ENCODE assay signal across 7 mouse cellular contexts in genomic region chr11:34314534-34315379, GRCm38 (mm10). TPM values are rescaled to one million over a fixed set of nuclear protein-coding genes. Genes with fewer than 3 reads are reported as not detected.
DNase-seq lines count a peak whose midpoint lies in the region; ATAC-seq and TF ChIP-seq lines count a peak whose summit lies in the region.

Fam196b (plus strand) TSS chr11:34314822.

- H3K4me2 ChIP-seq in heart, postnatal 0 days (ENCODE audit: low read depth, low read length), result peak within 1 kb of the TSS; percentile 50
- H3K4me2 ChIP-seq in midbrain, embryonic 12.5 days (replicated peaks), result peak within 1 kb of the TSS; percentile 55

- H3K27ac ChIP-seq in heart, postnatal 0 days (ENCODE audit: low read depth), result no peak within 1 kb of the TSS
- H3K27ac ChIP-seq in midbrain, embryonic 12.5 days (replicated peaks), result no peak within 1 kb of the TSS

- ATAC-seq in heart, postnatal 0 days (ENCODE audit: insufficient read depth, low read depth), result no peak
- ATAC-seq in midbrain, embryonic 12.5 days (ENCODE audit: low FRiP score, low read depth), result peak; percentile 77
- ATAC-seq in activated CD4-positive, CD25-positive, alpha-beta regulatory T cell, adult 4 months, result no peak

- no peaks in the 10 kb centered on the region for H3K36me3 ChIP-seq in E14TG2a.4 (ENCODE audit: insufficient read depth, low read length)
- H3K36me3 ChIP-seq in heart, postnatal 0 days (replicated peaks; ENCODE audit: control insufficient read depth, insufficient read depth, low read length), result no peaks in the 10 kb centered on the region
- H3K36me3 ChIP-seq in midbrain, embryonic 12.5 days, result no peaks in the 10 kb centered on the region

- no peaks in the 10 kb centered on the region for H3K27me3 ChIP-seq in E14TG2a.4 (ENCODE audit: insufficient read depth, low read length)
- no peaks in the 10 kb centered on the region for H3K27me3 ChIP-seq in heart, postnatal 0 days (ENCODE audit: control insufficient read depth, insufficient read depth, low read length)
- peaks cover 66% of the 10 kb centered on the region for H3K27me3 ChIP-seq in midbrain, embryonic 12.5 days

- H3K4me3 ChIP-seq in E14TG2a.4 (replicated peaks; ENCODE audit: low read length), result peak within 1 kb of the TSS; percentile 61
- H3K4me3 ChIP-seq in heart, postnatal 0 days (ENCODE audit: low read depth, low read length), result peak within 1 kb of the TSS; percentile 25
- H3K4me3 ChIP-seq in midbrain, embryonic 12.5 days, result peak within 1 kb of the TSS; percentile 40

- H3K4me1 ChIP-seq in E14TG2a.4 (replicated peaks; ENCODE audit: low read depth, low read length), result peaks cover 63% of the 10 kb centered on the region
- H3K4me1 ChIP-seq in heart, postnatal 0 days (ENCODE audit: control insufficient read depth, insufficient read depth), result no peaks in the 10 kb centered on the region
- peaks cover 15% of the 10 kb centered on the region for H3K4me1 ChIP-seq in midbrain, embryonic 12.5 days

- 7% methylated on average over 13 of the region's 13 CpGs for whole genome bisulfite sequencing in heart, postnatal 0 days
- 1% methylated on average over 13 of the region's 13 CpGs for WGBS in midbrain, embryonic 12.5 days

- peak; percentile 66 for TF ChIP-seq CTCF in E14TG2a.4 (conservative IDR thresholded peaks at IDR 0.05; ENCODE audit: low read length)
- TF ChIP-seq CTCF in heart, postnatal 0 days (IDR thresholded peaks at IDR 0.05; ENCODE audit: low read depth), result peak; percentile 67

- DNase-seq in 3T3-L1 (ENCODE audit: low read depth, low spot score), result peak; percentile 38
- peak; percentile 55 for DNase-seq in embryo, embryonic 10 days (ENCODE audit: low spot score)
- peak; percentile 50 for DNase-seq in heart, postnatal 0 days (ENCODE audit: low spot score)
- DNase-seq in layer of hippocampus, adult 9-10 months (ENCODE audit: low spot score), result peak; percentile 44

- TF ChIP-seq EP300 in heart, postnatal 0 days (IDR thresholded peaks at IDR 0.05; ENCODE audit: low read depth), result no peak

- H3K9me3 ChIP-seq in E14TG2a.4 (ENCODE audit: low read length), result no peaks in the 10 kb centered on the region
- H3K9me3 ChIP-seq in heart, postnatal 0 days (replicated peaks; ENCODE audit: control insufficient read depth, low read length), result no peaks in the 10 kb centered on the region
- no peaks in the 10 kb centered on the region for H3K9me3 ChIP-seq in midbrain, embryonic 12.5 days

- no peak within 1 kb of the TSS for H3K9ac ChIP-seq in heart, postnatal 0 days (replicated peaks; ENCODE audit: low read depth, low read length)
- H3K9ac ChIP-seq in midbrain, embryonic 12.5 days (replicated peaks), result peak within 1 kb of the TSS; percentile 54; the same call in 1 of the 2 replicates

RNA-seq across cellular contexts. Expression of gene Fam196b, which starts in this region (rescaled TPM):
- total RNA-seq in heart, postnatal 0 days (2014; rRNA removed; ENCODE audit: low replicate concordance), result not detected in 2 replicates
- not detected in 2 replicates for polyA plus RNA-seq in heart, postnatal 0 days (2015; fragmentation: Nextera tagmentation; extraction: Ambion mirVana)
- polyA plus RNA-seq in midbrain, embryonic 12.5 days (2016; fragmentation: Nextera tagmentation; extraction: Ambion mirVana), result 1.1 and 1.3 TPM in 2 replicates
- 1 to 10 TPM; 5.7 to 6.7 TPM for polyA plus RNA-seq in activated CD4-positive, CD25-positive, alpha-beta regulatory T cell, adult 4 months (2017; shearing (Covaris generic))

Comparison
In these comparisons a context has a peak if more than half of its experiments do, and no peak if none do; other contexts are left out.
1. Peak in DNase-seq, H3K4me3 ChIP-seq and H3K4me2 ChIP-seq in heart, postnatal 0 days; RNA of the gene not detected or under 1 TPM.